Mouse (Mus musculus) stomach, postnatal 0 days (tissue): ENCODE measurements at regions not wholly inside any gene's neighbourhood (a gene's known extent, or its start where the extent isn't known, plus 50 kb on each side); places are given as distances from the start of the nearest gene placed in this dataset.
"Not testable (repeated sequence)": the region's sequence is repeated elsewhere in the genome, so short reads cannot be mapped to it uniquely, and the experiment has no call there.

Experiments used
- ATAC-seq: fragments of 200-750 bp; cut with Nextera tagmentation; 2 replicates; pipeline ENCODE4 v1.8.0; 2017; ENCODE audit not compliant: low FRiP score, low TSS enrichment
- DNase-seq: peaks from one replicate; pipeline ENCODE4 v3.0.0-alpha.2; 2016; ENCODE audit warnings: low spot score
- H3K27ac ChIP-seq: fragments of 300-500 bp; sonication (generic); replicated peaks from 2 replicates; pipeline ENCODE4 v1.5.1; 2014; ENCODE audit warnings: mild to moderate bottlenecking, control low read depth
- H3K27me3 ChIP-seq: fragments of 300-500 bp; sonication (generic); 2 replicates; pipeline ENCODE4 v1.6.1; 2014; ENCODE audit warnings: low read length; ENCODE audit not compliant: control insufficient read depth, insufficient read depth
- H3K36me3 ChIP-seq: fragments of 300-500 bp; sonication (generic); 2 replicates; pipeline ENCODE4 v1.6.1; 2014; ENCODE audit warnings: low read length, mixed read lengths; ENCODE audit not compliant: control insufficient read depth, insufficient read depth
- H3K4me1 ChIP-seq: fragments of 300-500 bp; sonication (generic); replicated peaks from 2 replicates; pipeline ENCODE4 v1.6.1; 2014; ENCODE audit warnings: antibody characterized with exemption; ENCODE audit not compliant: control insufficient read depth, insufficient read depth
- H3K4me2 ChIP-seq: fragments of 300-500 bp; sonication (generic); replicated peaks from 2 replicates; pipeline ENCODE4 v1.6.1; 2014; ENCODE audit warnings: low read depth, mild to moderate bottlenecking, control low read depth, moderate library complexity
- H3K4me3 ChIP-seq: fragments of 300-500 bp; sonication (generic); 2 replicates; pipeline ENCODE4 v1.5.1; 2014; ENCODE audit warnings: low read depth, low read length, control low read depth
- H3K9ac ChIP-seq: fragments of 300-500 bp; sonication (generic); 2 replicates; pipeline ENCODE4 v1.6.1; 2014; ENCODE audit warnings: mild to moderate bottlenecking, low read length, control low read depth, mixed read lengths
- H3K9me3 ChIP-seq: fragments of 300-500 bp; sonication (generic); 2 replicates; pipeline ENCODE4 v1.6.1; 2016; ENCODE audit warnings: low read length; ENCODE audit not compliant: control insufficient read depth
- CTCF ChIP-seq: IDR thresholded peaks from 2 replicates; pipeline ENCODE4 v1.5.1; 2016; ENCODE audit warnings: antibody characterized with exemption, low read depth, mild to moderate bottlenecking, moderate library complexity
- EP300 ChIP-seq: optimal IDR thresholded peaks from 2 replicates; pipeline ENCODE3; 2016; ENCODE audit warnings: antibody characterized with exemption
- WGBS: fragments of 180-500 bp; shearing (Covaris S2); extraction: QIAGEN DNeasy Blood & Tissue Kit; methylation state at CpG from one replicate; pipeline ENCODE4 v1.1.7; 2014; 5-methylcytosine and 5-hydroxymethylcytosine counted together

GRCm38 (mm10) chr15:37099927-37100766 is 92.6 kb upstream of the Zfp706 start:
- no peaks in the 10 kb centered on the region for H3K4me1 ChIP-seq
- H3K36me3 ChIP-seq: no peaks in the 10 kb centered on the region
- H3K9ac ChIP-seq: no peak overlapping the region
- H3K27ac ChIP-seq: no peak overlapping the region
- peak overlapping the region; percentile 34; the same call in 1 of the 2 replicates for H3K4me2 ChIP-seq
- H3K4me3 ChIP-seq: no peak overlapping the region
- ATAC-seq (peak; percentile 77), DNase-seq (peak; percentile 61)
- no peak for TF ChIP-seq EP300
- peak; percentile 83 for TF ChIP-seq CTCF
- H3K9me3 ChIP-seq: no peaks in the 10 kb centered on the region
- no peaks in the 10 kb centered on the region for H3K27me3 ChIP-seq
- 29% methylated on average over 17 of the region's 17 CpGs for WGBS

- H3K9me3 ChIP-seq: no peaks in the 10 kb centered on the region
- H3K27me3 ChIP-seq: no peaks in the 10 kb centered on the region
- H3K4me2 ChIP-seq: no peak overlapping the region
- no peak for DNase-seq
- ATAC-seq: 0 out of 2 replicates have a peak, but pooled peaks have one; percentile 8
- H3K27ac ChIP-seq: no peak overlapping the region
- H3K4me3 ChIP-seq: no peak overlapping the region
- TF ChIP-seq CTCF: no peak
- no peak for TF ChIP-seq EP300
- no peak overlapping the region for H3K9ac ChIP-seq
- H3K36me3 ChIP-seq: no peaks in the 10 kb centered on the region
- 88% methylated on average over 1 of the region's 1 CpGs for WGBS
- H3K4me1 ChIP-seq: no peaks in the 10 kb centered on the region
These were observed 91.6 kb upstream of the Zfp706 start for GRCm38 (mm10) chr15:37099176-37099575.

DNA sequence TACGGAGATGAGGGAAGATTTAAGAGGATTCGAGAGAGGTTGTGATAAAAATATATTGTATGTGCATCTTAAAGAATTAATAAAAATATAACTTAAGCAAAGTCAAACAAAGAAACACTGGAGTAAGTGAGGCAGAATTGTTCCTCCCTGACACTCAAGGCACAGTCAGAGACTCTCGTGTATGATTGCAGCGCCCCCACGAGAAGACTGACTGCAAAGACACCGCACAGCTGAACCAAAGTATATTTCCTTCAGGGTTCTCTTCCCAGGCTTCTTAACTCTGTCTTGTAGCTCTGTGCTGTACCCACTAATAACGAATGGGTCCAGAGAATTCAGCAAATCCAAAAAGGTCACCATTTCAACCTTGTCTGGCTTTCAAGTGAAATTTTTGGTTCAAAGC is 89.9 kb upstream of the Zfp706 start:
- no peaks in the 10 kb centered on the region for H3K27me3 ChIP-seq
- H3K4me3 ChIP-seq: no peak overlapping the region
- no peak overlapping the region for H3K4me2 ChIP-seq
- DNase-seq (no peak), ATAC-seq (no peak)
- H3K27ac ChIP-seq: no peak overlapping the region
- no peak overlapping the region for H3K9ac ChIP-seq
- no peaks in the 10 kb centered on the region for H3K9me3 ChIP-seq
- H3K4me1 ChIP-seq: no peaks in the 10 kb centered on the region
- WGBS: 91% methylated on average over 7 of the region's 7 CpGs
- H3K36me3 ChIP-seq: no peaks in the 10 kb centered on the region
- TF ChIP-seq EP300 (no peak), CTCF (no peak)

DNA sequence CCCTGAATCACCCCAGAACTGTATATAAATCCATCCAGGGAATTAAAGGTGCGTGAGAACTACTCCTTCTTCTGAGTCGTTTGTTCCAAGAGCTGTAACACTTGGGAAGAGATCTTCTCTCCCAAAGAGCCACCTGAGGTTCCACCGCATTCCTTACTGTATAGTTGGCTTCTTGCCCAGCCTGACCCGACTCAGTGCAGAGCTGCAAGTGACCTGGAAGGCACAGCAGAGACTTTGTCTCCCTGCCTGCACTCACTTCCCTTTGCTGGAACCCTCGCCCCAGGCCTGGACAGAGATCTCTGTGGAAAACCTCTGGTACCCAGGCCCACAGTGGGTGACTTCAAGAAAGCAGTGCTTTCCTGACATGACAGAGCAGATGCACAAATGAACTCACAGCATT is 83.6 kb upstream of the Zfp706 start:
- not testable (repeated sequence) for H3K9me3 ChIP-seq, DNase-seq, H3K36me3 ChIP-seq, H3K9ac ChIP-seq, H3K27ac ChIP-seq, H3K27me3 ChIP-seq, H3K4me2 ChIP-seq, H3K4me1 ChIP-seq, ATAC-seq, H3K4me3 ChIP-seq
- 55% methylated on average over 5 of the region's 5 CpGs for WGBS

DNA sequence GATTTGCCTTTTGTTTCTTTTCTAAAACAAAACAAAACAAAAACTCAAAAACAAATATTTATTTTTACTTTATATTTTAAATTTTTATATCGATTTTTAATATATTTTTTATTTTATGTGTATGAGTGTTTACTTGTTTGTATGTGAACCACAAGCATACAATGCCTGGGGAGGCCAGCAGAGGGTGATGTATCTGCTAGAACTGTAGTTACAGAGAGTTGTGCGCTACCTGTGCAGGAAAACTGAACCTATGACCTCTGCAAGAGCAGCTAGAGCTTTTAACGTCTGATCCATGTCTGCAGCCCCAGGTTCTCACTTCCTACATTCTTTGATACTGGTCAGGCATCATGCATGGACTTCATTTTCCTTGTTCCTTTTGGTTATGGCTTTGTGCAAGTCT is 76.2 kb upstream of the Zfp706 start:
- 79% methylated on average over 3 of the region's 3 CpGs for WGBS
- Histone ChIP-seq H3K27ac (no peak overlapping the region), H3K4me3 (no peak overlapping the region), H3K9me3 (no peaks in the 10 kb centered on the region), H3K4me1 (no peaks in the 10 kb centered on the region), H3K36me3 (no peaks in the 10 kb centered on the region), H3K9ac (no peak overlapping the region), H3K4me2 (no peak overlapping the region), H3K27me3 (no peaks in the 10 kb centered on the region)
- no peak for DNase-seq
- TF ChIP-seq EP300: no peak
- TF ChIP-seq CTCF: no peak
- no peak for ATAC-seq

DNA sequence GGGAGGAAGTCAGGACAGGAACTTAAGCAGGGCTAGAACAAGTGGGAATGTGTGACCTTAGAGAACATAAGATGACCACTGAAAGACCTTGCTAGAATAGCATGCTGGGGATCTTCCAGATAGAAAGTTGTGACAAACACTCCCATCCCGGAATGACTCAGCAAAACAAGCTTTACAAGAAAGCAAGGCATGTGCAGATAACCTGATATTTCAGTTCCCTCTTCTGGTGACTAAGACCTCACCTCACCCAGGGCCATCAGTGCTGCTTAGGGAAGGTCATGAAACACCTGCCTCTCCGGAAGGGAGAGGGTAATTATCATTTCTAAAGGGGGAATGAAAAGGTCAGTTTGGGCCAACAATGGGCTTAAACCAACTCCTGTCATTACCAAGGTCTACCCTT is 74.3 kb upstream of the Zfp706 start:
- Histone ChIP-seq H3K4me1 (no peaks in the 10 kb centered on the region), H3K9ac (no peak overlapping the region), H3K36me3 (no peaks in the 10 kb centered on the region), H3K27me3 (no peaks in the 10 kb centered on the region), H3K9me3 (no peaks in the 10 kb centered on the region), H3K4me3 (no peak overlapping the region), H3K27ac (no peak overlapping the region), H3K4me2 (no peak overlapping the region)
- 64% methylated on average over 2 of the region's 2 CpGs for WGBS
- DNase-seq (no peak), ATAC-seq (no peak)
- TF ChIP-seq EP300 (no peak), CTCF (no peak)
